Mouse (Mus musculus) splenic B cell, adult 2 months (primary cell): ENCODE data around the gene Vwf.

Experiments
- DNase-seq: peaks from one replicate; pipeline ENCODE4 v3.0.0-alpha.2; 2011; ENCODE audit warnings: low read depth, low spot score
- H3K27me3 ChIP-seq: 2 replicates; pipeline ENCODE4 v1.6.1; 2012; ENCODE audit warnings: mild to moderate bottlenecking, low read length, moderate library complexity, mixed read lengths; ENCODE audit not compliant: control insufficient read depth, poor library complexity, insufficient read depth, severe bottlenecking
- H3K36me3 ChIP-seq: 2 replicates; pipeline ENCODE4 v1.6.1; 2012; ENCODE audit warnings: mild to moderate bottlenecking, low read length, moderate library complexity, mixed read lengths; ENCODE audit not compliant: control insufficient read depth, poor library complexity, insufficient read depth, severe bottlenecking

The Vwf gene

DNA sequence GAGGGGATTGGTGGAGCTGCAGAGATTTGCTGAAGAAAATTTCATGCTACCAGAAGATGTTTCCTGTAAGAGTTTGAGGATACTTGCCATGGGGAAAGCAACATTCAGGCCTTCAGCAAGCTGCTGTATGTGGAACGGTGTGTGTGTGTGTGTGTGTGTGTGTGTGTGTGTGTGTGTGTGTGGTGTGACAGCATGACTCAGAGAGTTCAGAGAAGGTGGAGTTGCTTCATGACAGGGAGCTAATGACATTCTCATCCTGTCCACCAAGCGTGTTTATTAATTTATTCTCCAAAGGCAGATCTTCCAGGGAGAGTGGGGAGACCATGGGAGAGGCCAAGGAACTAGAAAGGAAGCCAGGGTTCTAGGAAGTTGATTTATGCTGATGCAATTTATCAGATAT, 117.3 kb downstream of the Vwf start:
- DNase-seq: no peak
- Histone ChIP-seq H3K27me3 (no peaks in the 10 kb centered on the region), H3K36me3 (no peaks in the 10 kb centered on the region)

GRCm38 (mm10) chr6:125671835-125672234, 125.3 kb downstream of the Vwf start:
- Histone ChIP-seq H3K27me3 (no peaks in the 10 kb centered on the region), H3K36me3 (no peaks in the 10 kb centered on the region)
- no peak for DNase-seq

DNA sequence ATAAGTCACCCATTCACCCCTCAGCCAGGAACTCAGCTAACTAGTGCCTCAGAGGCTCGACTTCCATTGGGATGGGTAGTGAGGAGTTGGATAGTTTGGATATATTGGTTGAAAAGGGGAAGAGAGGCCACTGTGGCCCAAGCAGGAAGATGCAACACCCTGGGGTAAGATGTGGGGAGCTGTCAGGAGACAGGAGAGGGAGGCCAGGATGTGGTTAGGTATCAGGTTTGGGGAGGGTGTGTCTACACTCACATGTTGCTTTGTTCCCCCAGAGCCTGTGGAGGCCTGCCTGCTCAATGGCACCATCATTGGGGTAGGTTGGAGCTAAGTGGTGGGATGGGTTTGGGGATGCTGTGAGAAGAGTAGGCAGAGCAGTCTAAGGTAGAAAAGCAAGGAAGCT, 131.9 kb downstream of the Vwf start:
- H3K27me3 ChIP-seq: no peaks in the 10 kb centered on the region
- no peak for DNase-seq
- H3K36me3 ChIP-seq: no peaks in the 10 kb centered on the region

DNA sequence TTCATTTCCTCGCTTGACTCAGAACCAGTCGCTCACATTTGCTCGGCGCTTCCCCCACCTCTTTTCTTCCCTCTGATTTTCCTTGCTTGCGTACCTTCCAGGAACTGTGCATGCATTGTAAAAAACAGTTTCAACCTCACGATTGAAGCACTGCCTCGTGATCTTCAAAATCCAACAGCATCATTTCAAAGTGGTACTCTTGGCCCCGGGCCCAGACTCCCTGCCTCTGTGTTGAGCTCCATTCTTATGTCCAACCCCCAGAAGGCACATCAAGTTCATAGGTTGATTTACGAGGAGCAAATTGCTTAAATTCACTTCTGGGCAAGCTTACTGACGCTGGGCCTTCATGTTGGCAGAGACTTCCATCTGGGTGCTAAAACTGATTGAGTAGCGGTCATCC, 134.0 kb downstream of the Vwf start:
- no peaks in the 10 kb centered on the region for H3K27me3 ChIP-seq
- no peaks in the 10 kb centered on the region for H3K36me3 ChIP-seq
- DNase-seq: no peak

DNA sequence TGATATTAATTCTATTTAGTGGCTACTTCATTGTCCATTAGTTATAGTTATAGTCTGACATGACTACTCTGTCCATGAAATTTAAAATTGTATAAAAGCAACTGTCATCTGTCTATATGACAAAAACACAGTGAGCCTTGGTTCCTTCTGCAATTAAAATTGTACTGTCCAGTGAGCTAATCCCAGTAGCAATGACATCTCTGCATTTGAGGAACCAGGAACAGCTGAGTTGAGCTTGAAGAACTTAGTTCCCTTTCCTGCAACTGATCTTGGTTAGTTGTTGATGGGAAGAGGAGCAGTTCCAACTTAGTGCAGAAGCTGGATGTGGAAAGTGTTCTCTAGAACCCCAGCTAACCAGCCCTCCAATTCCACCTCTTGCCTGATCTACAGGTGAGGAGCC, 138.8 kb downstream of the Vwf start:
- DNase-seq: no peak

GRCm38 (mm10) chr6:125687986-125688385, 141.4 kb downstream of the Vwf start:
- no peaks in the 10 kb centered on the region for H3K27me3 ChIP-seq
- no peak for DNase-seq

More for the DNA sequence above, 138.8 kb downstream of the Vwf start:
- Histone ChIP-seq H3K27me3 (no peaks in the 10 kb centered on the region), H3K36me3 (no peaks in the 10 kb centered on the region)

GRCm38 (mm10) chr6:125690057-125690703, 143.6 kb downstream of the Vwf start, which contains the start of gene Ano2:
Gene Ano2 (plus strand): TSS chr6:125690419.
- Histone ChIP-seq H3K36me3 (no peaks in the 10 kb centered on the region), H3K27me3 (no peaks in the 10 kb centered on the region)
- DNase-seq: no peak

More at GRCm38 (mm10) chr6:125687986-125688385, 141.4 kb downstream of the Vwf start:
- H3K36me3 ChIP-seq: no peaks in the 10 kb centered on the region

GRCm38 (mm10) chr6:125701146-125701545, 154.6 kb downstream of the Vwf start:
- no peak for DNase-seq
- Histone ChIP-seq H3K36me3 (no peaks in the 10 kb centered on the region), H3K27me3 (no peaks in the 10 kb centered on the region)

DNA sequence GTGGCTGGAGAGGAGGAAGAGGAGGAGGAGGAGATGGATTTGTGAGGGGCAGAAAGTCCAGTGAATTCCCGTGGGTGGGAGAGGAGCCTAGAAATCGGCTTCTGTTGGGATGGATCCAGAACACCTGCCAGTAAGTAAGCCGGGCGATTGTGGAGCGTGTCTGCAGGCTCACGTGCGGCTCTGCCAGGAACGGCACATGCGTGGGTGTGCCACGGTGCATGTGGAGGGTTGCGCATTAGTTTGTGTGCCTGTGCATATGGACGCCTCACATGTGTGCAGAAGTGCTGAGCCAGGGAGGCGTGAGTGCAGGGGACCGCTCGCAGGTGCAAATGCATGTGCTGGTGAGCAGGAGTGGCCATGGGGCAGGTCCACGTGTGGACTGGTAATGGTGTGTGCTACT, 164.7 kb downstream of the Vwf start:
- H3K36me3 ChIP-seq: no peaks in the 10 kb centered on the region
- H3K27me3 ChIP-seq: no peaks in the 10 kb centered on the region
- no peak for DNase-seq

- peak; percentile 13 for DNase-seq
- H3K36me3 ChIP-seq: no peaks in the 10 kb centered on the region
- H3K27me3 ChIP-seq: no peaks in the 10 kb centered on the region
These were observed 179.8 kb downstream of the Vwf start for GRCm38 (mm10) chr6:125726408-125726807.

- DNase-seq: no peak
- no peaks in the 10 kb centered on the region for H3K36me3 ChIP-seq
- H3K27me3 ChIP-seq: no peaks in the 10 kb centered on the region
These were observed 180.9 kb downstream of the Vwf start for GRCm38 (mm10) chr6:125727484-125727911.

DNA sequence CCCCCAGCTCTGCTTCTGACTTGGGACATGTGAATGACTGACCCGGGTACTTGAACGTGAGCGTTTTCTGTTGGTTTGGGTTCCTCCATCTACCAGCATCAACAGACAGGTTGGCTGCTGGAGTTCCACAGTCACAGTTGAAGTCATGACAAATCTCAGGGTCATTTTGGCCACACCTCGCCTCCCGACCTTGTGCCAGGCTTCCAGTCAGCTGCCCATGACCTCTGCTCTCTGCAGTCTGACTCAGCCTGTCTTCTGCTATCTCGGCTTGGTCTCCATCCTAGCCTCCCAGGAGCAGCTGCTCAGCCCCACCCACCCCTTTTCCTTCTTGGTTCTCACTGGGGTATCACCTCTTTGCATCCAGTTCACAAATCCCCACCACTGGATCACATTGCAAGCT, 182.9 kb downstream of the Vwf start:
- H3K36me3 ChIP-seq: no peaks in the 10 kb centered on the region
- no peak for DNase-seq
- H3K27me3 ChIP-seq: no peaks in the 10 kb centered on the region

DNA sequence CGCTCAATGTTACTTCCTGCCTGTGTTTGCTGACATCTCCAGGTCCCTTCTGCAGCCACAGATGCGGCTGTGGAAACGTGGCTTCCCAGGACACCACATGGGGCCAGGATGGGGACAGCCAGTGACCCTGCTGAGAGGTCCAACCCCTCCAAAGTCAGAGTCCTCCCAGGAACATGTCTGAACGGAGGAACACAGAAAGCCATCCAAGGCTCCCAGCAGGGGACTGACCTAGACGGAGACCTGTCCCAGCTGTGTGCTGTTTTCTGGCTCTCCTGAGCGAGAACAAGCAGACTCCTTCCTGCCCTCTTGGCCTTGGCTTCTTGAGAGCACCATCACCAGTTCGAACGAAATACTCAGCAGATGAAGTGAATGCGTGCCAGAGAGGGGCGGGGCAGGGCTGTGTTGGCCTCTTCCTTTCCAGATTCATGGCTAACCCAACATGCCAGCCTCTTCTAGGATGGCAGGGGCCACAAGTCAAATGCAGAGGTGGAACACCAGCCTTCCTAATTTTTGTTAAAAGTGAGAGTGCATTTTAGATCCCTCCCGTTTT, 183.5 kb downstream of the Vwf start:
- Histone ChIP-seq H3K36me3 (no peaks in the 10 kb centered on the region), H3K27me3 (no peaks in the 10 kb centered on the region)
- DNase-seq: no peak
